Mouse (Mus musculus): ENCODE results near the gene Olfr866.

Olfr866 gene

DNA sequence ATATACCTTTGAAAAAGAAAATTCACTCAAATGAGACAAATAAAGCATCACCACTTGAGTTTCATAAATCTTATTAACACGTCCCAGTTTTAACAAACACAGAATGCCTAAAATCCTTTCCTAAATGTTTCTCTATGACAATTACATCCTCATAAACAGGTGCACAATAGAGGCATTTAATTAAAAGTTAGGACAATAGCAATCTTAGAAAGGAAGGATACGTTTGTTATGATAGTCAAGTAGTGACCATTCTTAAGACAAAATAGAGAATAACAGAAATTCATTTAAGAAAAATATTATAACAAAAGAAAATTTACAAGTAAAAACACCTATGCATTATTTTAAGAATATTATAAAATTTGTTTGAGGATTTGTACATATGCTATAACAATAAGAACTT is at the start of gene Olfr866:
TSS of gene Olfr866 (minus strand) at position 101 of the 400 bp plus-strand sequence.
- no peak for DNase-seq (ENCODE audit: low read depth, low spot score)

DNA sequence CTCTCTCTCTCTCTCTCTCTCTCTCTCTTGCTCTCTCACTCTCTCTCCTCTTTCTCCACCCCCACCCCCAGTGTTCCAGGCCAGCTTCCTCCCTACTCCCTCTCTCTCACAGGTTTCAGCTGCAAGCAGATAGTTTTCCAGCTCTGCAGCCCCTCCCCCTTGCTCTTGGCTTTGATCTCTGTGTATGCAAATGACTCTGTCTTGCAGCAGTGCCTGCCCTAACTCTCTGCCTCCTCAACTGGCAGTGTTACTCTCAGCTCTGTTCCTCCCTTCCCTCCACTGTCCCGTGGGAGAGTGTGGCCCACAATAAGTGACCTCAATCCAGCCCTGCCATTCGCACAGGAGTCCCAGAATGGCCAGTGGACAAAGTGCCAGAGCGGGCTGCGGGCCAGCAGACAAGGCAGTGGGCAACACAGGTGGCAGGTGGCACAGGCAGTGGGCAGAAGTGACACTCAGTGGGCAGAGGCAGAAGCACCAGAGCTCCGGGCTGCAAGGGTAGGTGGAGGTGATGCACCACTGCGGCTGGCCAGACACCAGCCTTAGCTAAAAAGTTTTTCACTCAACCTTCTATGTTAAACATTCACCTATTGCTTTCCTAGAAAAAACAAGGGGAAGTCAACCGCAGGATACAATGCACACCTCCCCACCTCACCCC is 45.8 kb upstream of the Olfr866 start:
- no peak for DNase-seq (ENCODE audit: low read depth, low spot score)

DNA sequence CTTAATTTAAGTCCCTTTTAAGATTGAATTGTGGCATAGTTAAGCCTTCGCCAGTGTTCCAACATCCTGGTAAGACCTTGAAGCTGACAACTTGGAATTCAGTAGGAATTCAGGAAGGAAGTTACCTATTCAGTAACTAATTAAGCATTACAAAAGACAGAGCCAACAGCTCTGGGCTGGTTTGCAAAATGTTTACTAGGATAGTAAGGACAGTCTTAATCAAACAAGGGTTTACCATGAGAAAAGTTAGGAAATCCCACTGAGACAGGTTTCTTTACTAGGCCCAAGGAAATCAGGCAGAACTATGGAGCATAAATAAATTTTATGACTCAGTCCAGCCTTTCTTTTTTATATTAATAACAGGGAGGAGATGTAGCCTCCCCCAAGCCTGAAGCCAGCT is 43.5 kb upstream of the Olfr866 start:
- no peak for DNase-seq (ENCODE audit: low read depth, low spot score)

DNA sequence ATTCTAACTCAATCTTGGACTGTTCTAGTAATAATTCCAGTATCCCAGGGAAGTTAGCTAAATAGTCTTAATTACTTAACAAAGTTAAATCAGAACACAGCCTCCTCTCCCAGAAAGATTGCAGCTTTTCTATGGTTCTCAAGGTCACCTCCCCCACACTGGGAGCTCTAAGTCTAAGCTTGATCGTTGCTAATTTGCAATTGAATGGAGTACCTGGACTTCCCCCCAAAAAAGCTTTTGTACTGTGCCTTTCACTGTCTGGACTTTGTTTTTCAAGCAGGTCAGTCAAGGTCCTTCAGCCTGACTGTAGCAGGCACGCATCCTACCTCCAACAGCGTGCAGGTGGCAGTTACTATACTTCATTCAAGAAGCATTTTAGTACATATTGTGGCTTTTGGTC is 42.4 kb upstream of the Olfr866 start:
- DNase-seq (ENCODE audit: low read depth, low spot score), result no peak

DNA sequence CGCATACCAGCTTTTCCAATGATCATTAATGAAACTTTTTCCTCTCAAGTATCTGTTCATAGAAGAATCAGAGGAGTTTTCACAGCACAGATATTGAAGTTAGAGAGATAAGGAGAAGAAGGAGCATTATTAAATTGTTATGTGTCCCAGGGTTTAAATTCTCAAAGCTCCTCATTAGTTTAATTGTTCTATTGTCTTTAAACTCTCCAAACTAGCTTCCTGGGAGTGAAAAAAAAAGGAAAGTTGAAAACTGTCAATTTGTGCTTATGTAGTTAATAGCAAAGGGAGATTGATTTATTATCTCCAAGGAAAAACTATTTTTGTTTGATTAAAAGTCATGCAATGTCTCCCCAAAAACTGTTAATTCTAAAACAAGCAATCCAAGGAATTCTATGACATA is 29.6 kb upstream of the Olfr866 start, which contains the start of gene Olfr867:
TSS of gene Olfr867 (minus strand) at position 101 of the 400 bp plus-strand sequence.
- DNase-seq (ENCODE audit: low read depth, low spot score), result no peak

DNA sequence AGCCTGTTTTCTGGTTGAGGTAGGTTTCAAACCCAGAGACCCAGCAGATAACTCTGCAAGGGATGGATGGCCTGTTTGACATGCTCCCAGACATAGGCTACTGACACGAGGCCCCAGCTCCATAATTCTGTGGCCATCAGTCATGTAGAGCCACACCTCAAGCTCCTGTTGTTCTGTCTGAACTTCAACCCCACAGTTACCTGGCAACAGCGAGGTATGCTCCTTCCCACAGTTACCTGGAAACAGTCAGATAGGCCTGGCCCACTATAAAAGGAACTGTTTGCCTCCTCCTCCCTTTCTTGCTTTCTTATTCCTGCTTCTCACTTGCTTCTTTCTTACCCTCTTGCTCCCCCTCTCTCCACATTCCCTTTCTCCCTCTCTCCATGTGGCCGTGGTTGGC is 20.1 kb upstream of the Olfr866 start:
- no peak for DNase-seq (ENCODE audit: low read depth, low spot score)

Measured in 3T3-L1 (cell line).